Comparison of ENCODE assay signal across 41 mouse cellular contexts in genomic region chr5:147351931-147352330, GRCm38 (mm10). TPM values are rescaled to one million over a fixed set of nuclear protein-coding genes. Genes with fewer than 3 reads are reported as not detected.
"Had no signal": no experiment of that assay in that cellular context is flagged by ENCODE, and none has a peak within 500 bp of the region (broad histone marks: within the 10 kb centered on the region; RNA-seq: fewer than 3 reads in every experiment).

No protein-coding gene starts in this region.

- H3K4me3 ChIP-seq: heart, adult 2 months; heart, embryonic 13.5 days; heart, embryonic 15.5 days; hindbrain, embryonic 10.5 days; hindbrain, embryonic 12.5 days; intestine, embryonic 15.5 days; kidney, embryonic 15.5 days; limb, embryonic 13.5 days; limb, embryonic 15.5 days; liver, embryonic 12.5 days had no signal

- ATAC-seq: hindbrain, embryonic 16.5 days; inflammation-experienced regulatory T-cells, adult 6 months; intestine, embryonic 15.5 days; intestine, postnatal 0 days; liver, embryonic 12.5 days had no signal

- H3K9me3 ChIP-seq: heart, embryonic 13.5 days; heart, embryonic 15.5 days; hindbrain, embryonic 10.5 days; hindbrain, embryonic 12.5 days; intestine, embryonic 15.5 days; kidney, embryonic 15.5 days; limb, embryonic 13.5 days; limb, embryonic 15.5 days; liver, embryonic 12.5 days had no signal

- H3K4me2 ChIP-seq: heart, embryonic 11.5 days; heart, embryonic 13.5 days; heart, embryonic 15.5 days; hindbrain, embryonic 12.5 days; hindbrain, embryonic 14.5 days; intestine, embryonic 15.5 days; kidney, embryonic 15.5 days; limb, embryonic 13.5 days; limb, embryonic 15.5 days; liver, embryonic 12.5 days had no signal

- H3K27ac ChIP-seq: heart, adult 2 months; heart, embryonic 13.5 days; heart, embryonic 15.5 days; hindbrain, embryonic 10.5 days; hindbrain, embryonic 12.5 days; hindbrain, embryonic 14.5 days; intestine, embryonic 15.5 days; kidney, embryonic 15.5 days; kidney, postnatal 0 days; limb, embryonic 13.5 days; limb, embryonic 15.5 days; liver, embryonic 12.5 days; liver, embryonic 14.5 days had no signal

- H3K27me3 ChIP-seq: heart, embryonic 13.5 days; heart, embryonic 15.5 days; hindbrain, embryonic 12.5 days; intestine, embryonic 15.5 days; kidney, embryonic 15.5 days; limb, embryonic 13.5 days; limb, embryonic 15.5 days had no signal

- DNase-seq: gastrocnemius, postnatal 14 days; gastrocnemius, postnatal 36 days; heart, adult 2 months; heart, postnatal 14 days; heart, postnatal 4 days; kidney, adult 18-20 months; kidney, adult 8-10 months; kidney, postnatal 14 days; kidney, postnatal 36 days; layer of hippocampus, adult 9-11 months; layer of hippocampus, postnatal 36 days; left cerebral cortex, postnatal 4 days had no signal

- H3K36me3 ChIP-seq: heart, embryonic 13.5 days; heart, embryonic 15.5 days; hindbrain, embryonic 10.5 days; hindbrain, embryonic 12.5 days; intestine, embryonic 15.5 days; kidney, embryonic 15.5 days; limb, embryonic 13.5 days; limb, embryonic 15.5 days; liver, embryonic 12.5 days had no signal

- H3K9ac ChIP-seq: heart, embryonic 13.5 days; heart, embryonic 15.5 days; hindbrain, embryonic 12.5 days; hindbrain, embryonic 14.5 days; intestine, embryonic 15.5 days; kidney, embryonic 15.5 days; limb, embryonic 13.5 days; limb, embryonic 15.5 days; liver, embryonic 12.5 days; liver, embryonic 14.5 days had no signal

- H3K4me1 ChIP-seq: heart, embryonic 13.5 days; heart, embryonic 15.5 days; hindbrain, embryonic 10.5 days; hindbrain, embryonic 12.5 days; intestine, embryonic 15.5 days; kidney, embryonic 15.5 days; limb, embryonic 13.5 days; limb, embryonic 15.5 days; liver, embryonic 12.5 days had no signal

RNA-seq across cellular contexts. Expression of gene Urad, which starts 29.7 kb away (rescaled TPM):
- total RNA-seq: gastrocnemius, adult 18-20 months; gastrocnemius, adult 8-10 months; gastrocnemius, postnatal 14 days; gastrocnemius, postnatal 36 days; heart, adult 2 months; heart, postnatal 14 days; heart, postnatal 4 days; layer of hippocampus, adult 18-20 months; layer of hippocampus, adult 8-10 months; layer of hippocampus, postnatal 14 days; layer of hippocampus, postnatal 36 days; left cerebral cortex, adult 18-20 months; left cerebral cortex, adult 8-10 months; left cerebral cortex, postnatal 10 days; left cerebral cortex, postnatal 25 days; left cerebral cortex, postnatal 4 days had no signal
- polyA plus RNA-seq: gonadal fat pad, adult 2 months; heart, adult 2 months; heart, embryonic 11.5 days; heart, embryonic 13.5 days; heart, embryonic 15.5 days; heart, postnatal 0 days; hindbrain, embryonic 10.5 days; hindbrain, embryonic 12.5 days; hindbrain, embryonic 14.5 days; hindbrain, embryonic 16.5 days; inflammation-experienced regulatory T-cells, adult 6 months; kidney, embryonic 15.5 days; kidney, postnatal 0 days; limb, embryonic 11.5 days; limb, embryonic 13.5 days; limb, embryonic 15.5 days had no signal

RNA-seq across cellular contexts. Expression of gene Cdx2, which starts 44.9 kb away (rescaled TPM):
- total RNA-seq: gastrocnemius, adult 18-20 months; gastrocnemius, adult 8-10 months; gastrocnemius, postnatal 14 days; gastrocnemius, postnatal 36 days; heart, adult 2 months; heart, postnatal 14 days; heart, postnatal 4 days; layer of hippocampus, adult 18-20 months; layer of hippocampus, adult 8-10 months; layer of hippocampus, postnatal 14 days; layer of hippocampus, postnatal 36 days; left cerebral cortex, adult 18-20 months; left cerebral cortex, adult 8-10 months; left cerebral cortex, postnatal 10 days; left cerebral cortex, postnatal 25 days; left cerebral cortex, postnatal 4 days; liver, adult 2 months had no signal
- polyA plus RNA-seq: heart, adult 2 months; heart, embryonic 11.5 days; heart, embryonic 13.5 days; heart, embryonic 15.5 days; heart, postnatal 0 days; hindbrain, embryonic 10.5 days; hindbrain, embryonic 12.5 days; hindbrain, embryonic 14.5 days; hindbrain, embryonic 16.5 days; inflammation-experienced regulatory T-cells, adult 6 months; kidney, embryonic 15.5 days; kidney, postnatal 0 days; limb, embryonic 11.5 days; limb, embryonic 15.5 days; liver, embryonic 12.5 days; liver, embryonic 14.5 days had no signal

RNA-seq across cellular contexts. Expression of gene Flt3, which starts 48.4 kb away (rescaled TPM):
- total RNA-seq: gastrocnemius, adult 8-10 months; gastrocnemius, postnatal 14 days; heart, postnatal 4 days had no signal
- polyA plus RNA-seq: hindbrain, embryonic 10.5 days had no signal
